Mouse (Mus musculus): ENCODE data around the gene Gm525. TPM values are rescaled to one million over a fixed set of nuclear protein-coding genes. Genes with fewer than 3 reads are reported as not detected.
A peak's percentile ranks its signal among the peaks of the same experiment; 100 is the strongest.

The Gm525 gene
- total and polyA plus RNA-seq, 3 experiments: 0.34 TPM; not detected in 2

DNA sequence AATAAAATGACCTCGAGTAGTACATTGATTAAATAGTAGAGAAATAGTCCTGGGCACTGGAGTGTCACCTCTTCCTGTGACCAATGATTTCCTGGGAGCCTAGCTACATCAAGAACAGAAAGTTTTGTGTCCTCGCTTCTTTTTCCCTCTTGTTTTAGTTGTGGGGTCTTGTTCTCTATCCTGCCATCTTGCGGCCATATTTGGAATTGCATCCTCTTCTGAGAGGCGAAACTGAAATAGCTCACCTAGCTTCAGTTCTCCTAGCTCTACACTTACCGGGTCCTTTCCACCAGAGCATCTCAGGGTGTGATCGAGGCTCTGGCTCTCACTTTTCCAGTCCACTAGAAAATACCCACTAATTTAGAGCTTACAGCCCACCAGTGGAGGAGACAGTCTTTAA lies 4.3 kb upstream of the Gm525 start:
- Histone ChIP-seq H3K79me2 (replicated peaks; ENCODE audit: control insufficient read depth, extremely low read depth, insufficient read depth, poor library complexity, severe bottlenecking) (no peaks in the 10 kb centered on the region), H3K9ac (ENCODE audit: insufficient read depth, low read depth) (no peak overlapping the region), H3K36me3 (replicated peaks in 1 of 2; ENCODE audit: control insufficient read depth in 1 of 2, insufficient read depth in 1 of 2, low read length in 1 of 2) (no peaks in the 10 kb centered on the region), H3K4me2 (ENCODE audit: insufficient read depth, low read depth, poor library complexity, severe bottlenecking) (peak overlapping the region; percentile 67), H3K9me3 (replicated peaks; ENCODE audit: low read length) (peaks cover 3% of the 10 kb centered on the region), H3K27me3 (replicated peaks) (no peaks in the 10 kb centered on the region), H3K27ac (ENCODE audit: insufficient read depth, low read depth) (no peak overlapping the region), H3K4me3 (replicated peaks in 1 of 3; ENCODE audit: low read depth in 2 of 3, low read length in 2 of 3, poor library complexity in 1 of 3) (no peak overlapping the region), H3K4me1 (ENCODE audit: control insufficient read depth in 1 of 2, insufficient read depth in 2 of 2) (peaks cover 0 to 35% of the 10 kb centered on the region in 2 experiments; a peak in 2 of 4 replicates)
- in situ Hi-C loops (cut with MboI; ENCODE audit: low pct_ligation_motif_present, low pct_unique_long_range_greater_than_20kb, low sequenced_read_pairs): no loop called here
- dilution Hi-C loops (cut with MboI; ENCODE audit: extremely low pct_ligation_motif_present, extremely low pct_unique_long_range_greater_than_20kb, low sequenced_read_pairs): no loop called here
- TF ChIP-seq JUND (conservative IDR thresholded peaks at IDR 0.05; ENCODE audit: low read depth, low read length) (0 out of 2 replicates have a peak, but pooled peaks have one; percentile 30), ZNF384 (IDR thresholded peaks at IDR 0.05; ENCODE audit: low read depth, low read length) (peak; percentile 44), ELF1 (IDR thresholded peaks at IDR 0.05; ENCODE audit: low read depth, low read length) (peak; percentile 47; the same call in 1 of the 2 replicates), TCF12 (IDR thresholded peaks at IDR 0.05; ENCODE audit: low read depth, low read length) (peak; percentile 39; the same call in 1 of the 2 replicates), MAX (IDR thresholded peaks at IDR 0.05; ENCODE audit: low read length) (no peak), CTCF (conservative IDR thresholded peaks at IDR 0.05 in 1 of 2, IDR thresholded peaks at IDR 0.05 in 1 of 2; ENCODE audit: low read depth in 2 of 2, low read length in 2 of 2) (peak; percentile 89 to 99), MEF2A (IDR thresholded peaks at IDR 0.05; ENCODE audit: borderline replicate concordance, low read depth, low read length) (0 out of 2 replicates have a peak, but pooled peaks have one; percentile 42), SMC3 (IDR thresholded peaks at IDR 0.05; ENCODE audit: low read depth, low read length) (peak; percentile 84), E2F4 (IDR thresholded peaks at IDR 0.05; ENCODE audit: insufficient replicate concordance, low read depth, low read length) (no peak), RAD21 (IDR thresholded peaks at IDR 0.05; ENCODE audit: low read depth, low read length) (peak; percentile 60), IRF4 (IDR thresholded peaks at IDR 0.05; ENCODE audit: low read depth, low read length) (peak; percentile 64), BHLHE40 (IDR thresholded peaks at IDR 0.05; ENCODE audit: low read depth, low read length) (no peak)
- DNase-seq (ENCODE audit: extremely low read depth): peak; percentile 91

DNA sequence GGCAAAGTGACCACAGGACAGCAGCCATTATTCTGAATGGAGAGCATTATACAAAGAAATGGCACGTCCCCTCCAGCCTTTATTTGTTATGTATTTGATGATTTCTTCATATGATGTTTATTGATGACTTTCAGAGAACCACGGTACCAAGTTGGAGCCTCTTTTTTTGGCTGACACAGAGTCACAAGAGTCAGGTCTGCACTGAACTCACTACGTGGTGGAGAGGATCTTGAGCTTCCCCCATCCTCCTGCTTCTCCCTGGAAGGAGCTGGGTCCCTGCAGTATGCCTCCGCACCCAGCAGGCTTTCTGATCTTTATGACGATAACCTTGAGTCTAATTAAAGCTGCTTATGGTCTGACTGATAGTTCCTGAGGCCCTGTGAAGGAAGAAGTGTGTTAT lies 2.1 kb upstream of the Gm525 start:
- H3K9me3 ChIP-seq (replicated peaks; ENCODE audit: low read length): no peaks in the 10 kb centered on the region
- TF ChIP-seq TCF12 (IDR thresholded peaks at IDR 0.05; ENCODE audit: low read depth, low read length): no peak
- TF ChIP-seq UBTF (IDR thresholded peaks at IDR 0.05; ENCODE audit: low read depth, low read length): no peak
- no peak for TF ChIP-seq MXI1 (IDR thresholded peaks at IDR 0.05; ENCODE audit: low read depth, low read length)
- TF ChIP-seq USF2 (conservative IDR thresholded peaks at IDR 0.05; ENCODE audit: low read depth, low read length): no peak
- TF ChIP-seq RCOR1 (conservative IDR thresholded peaks at IDR 0.05; ENCODE audit: low read depth, low read length): no peak
- no peak for TF ChIP-seq POLR2A (IDR thresholded peaks at IDR 0.05; ENCODE audit: low read depth, low read length)
- no peak for TF ChIP-seq SIN3A (IDR thresholded peaks at IDR 0.05; ENCODE audit: low read length)
- TF ChIP-seq KAT2A (IDR thresholded peaks at IDR 0.05; ENCODE audit: insufficient replicate concordance, low read length): no peak
- dilution Hi-C loops (cut with MboI; ENCODE audit: extremely low pct_ligation_motif_present, extremely low pct_unique_long_range_greater_than_20kb, low sequenced_read_pairs): no loop called here

More for the DNA sequence above, 2.1 kb upstream of the Gm525 start:
- in situ Hi-C loops (cut with MboI; ENCODE audit: low pct_ligation_motif_present, low pct_unique_long_range_greater_than_20kb, low sequenced_read_pairs): no loop called here
- Histone ChIP-seq H3K4me2 (ENCODE audit: insufficient read depth, low read depth, poor library complexity, severe bottlenecking) (no peak overlapping the region), H3K36me3 (replicated peaks in 1 of 2; ENCODE audit: control insufficient read depth in 1 of 2, insufficient read depth in 1 of 2, low read length in 1 of 2) (no peaks in the 10 kb centered on the region), H3K4me3 (replicated peaks in 1 of 3; ENCODE audit: low read depth in 2 of 3, low read length in 2 of 3, poor library complexity in 1 of 3) (no peak overlapping the region), H3K27ac (ENCODE audit: insufficient read depth, low read depth) (no peak overlapping the region), H3K27me3 (replicated peaks) (no peaks in the 10 kb centered on the region), H3K9ac (ENCODE audit: insufficient read depth, low read depth) (no peak overlapping the region), H3K4me1 (ENCODE audit: control insufficient read depth in 1 of 2, insufficient read depth in 2 of 2) (peaks cover under 1 to 49% of the 10 kb centered on the region in 2 experiments; a peak in 3 of 4 replicates), H3K79me2 (replicated peaks; ENCODE audit: control insufficient read depth, extremely low read depth, insufficient read depth, poor library complexity, severe bottlenecking) (no peaks in the 10 kb centered on the region)
- no peak for DNase-seq (ENCODE audit: extremely low read depth)

All from CH12.LX (cell line).